In the genomic region with DNA sequence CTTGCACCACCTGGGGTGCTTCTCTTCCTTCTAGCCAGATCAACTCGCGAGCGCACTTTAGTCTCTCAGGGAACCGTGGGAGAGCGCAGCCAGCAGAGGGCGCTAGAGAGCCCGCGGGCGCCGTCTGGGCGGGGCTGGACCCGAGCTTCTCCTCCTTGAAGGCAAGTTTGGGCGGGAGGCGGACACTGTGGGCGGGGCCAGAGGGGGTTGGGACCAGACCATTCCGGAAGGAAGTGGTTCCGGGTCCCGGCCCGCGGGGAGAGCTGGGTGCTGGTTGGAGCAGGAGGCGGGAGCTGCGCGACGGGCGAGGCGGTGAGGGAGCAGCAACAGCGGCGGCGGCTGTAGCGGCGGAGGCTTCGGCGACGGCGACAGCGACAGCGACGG, we compare ENCODE assay signal across 8 mouse cellular contexts. TPM values are rescaled to one million over a fixed set of nuclear protein-coding genes. Genes with fewer than 3 reads are reported as not detected.
DNase-seq lines count a peak whose midpoint lies in the region; ATAC-seq lines count a peak whose summit lies in the region.

No protein-coding gene starts in this region.

- peak; percentile 99 for ATAC-seq in hindbrain, embryonic 15.5 days (ENCODE audit: low FRiP score, low read depth)

- H3K27ac ChIP-seq in hindbrain, embryonic 15.5 days (replicated peaks): peak overlapping the region; percentile 83

- H3K4me3 ChIP-seq in hindbrain, embryonic 15.5 days: peak overlapping the region; percentile 62

- peak overlapping the region; percentile 55 for H3K4me2 ChIP-seq in hindbrain, embryonic 15.5 days

- peak; percentile 98 for DNase-seq in T-cell, adult 2 months (ENCODE audit: low spot score)
- peak; percentile 90 to 95 for DNase-seq in cerebellum, postnatal 36 days
- peak; percentile 92 to 95 for DNase-seq in frontal cortex, postnatal 36 days (ENCODE audit: low spot score in 2 of 2)
- peak; percentile 88 for DNase-seq in left cerebral cortex, adult 11 months (ENCODE audit: low spot score)
- peak; percentile 97 for DNase-seq in lung, postnatal 4 days
- DNase-seq in retina, postnatal 7 days (ENCODE audit: low read depth, low spot score): peak; percentile 90
- peak; percentile 81 for DNase-seq in urinary bladder, adult 2 months (ENCODE audit: low spot score)

- no peaks in the 10 kb centered on the region for H3K9me3 ChIP-seq in hindbrain, embryonic 15.5 days

- H3K27me3 ChIP-seq in hindbrain, embryonic 15.5 days: no peaks in the 10 kb centered on the region

- H3K4me1 ChIP-seq in hindbrain, embryonic 15.5 days (replicated peaks): 0 out of 2 replicates have a peak, but pooled peaks cover 5% of the 10 kb centered on the region

- peak overlapping the region; percentile 62 for H3K9ac ChIP-seq in hindbrain, embryonic 15.5 days

- 14% methylated on average over 35 of the region's 38 CpGs for WGBS in hindbrain, embryonic 15.5 days

- no peaks in the 10 kb centered on the region for H3K36me3 ChIP-seq in hindbrain, embryonic 15.5 days

RNA-seq across cellular contexts. Expression of a gene that starts 5.9 kb away (rescaled TPM):
- 22.7 and 26.3 TPM in 2 replicates for polyA plus RNA-seq in hindbrain, embryonic 15.5 days (2015; fragmentation: Nextera tagmentation; extraction: Ambion mirVana)
- 10.3 and 13.5 TPM in 2 replicates for polyA plus RNA-seq in urinary bladder, adult 2 months (2012; rRNA removed)

Comparison
In these comparisons a context has a peak if more than half of its experiments do, and no peak if none do; other contexts are left out.
1. Peak in every context shown above with its lines: DNase-seq, ATAC-seq, H3K4me3 ChIP-seq and H3K27ac ChIP-seq.